Mouse (Mus musculus): ENCODE data around the gene Tldc2. TPM values are rescaled to one million over a fixed set of nuclear protein-coding genes. Genes with fewer than 3 reads are reported as not detected.

Gene Tldc2
- total RNA-seq, 4 experiments from 2014 or later: not detected

DNA sequence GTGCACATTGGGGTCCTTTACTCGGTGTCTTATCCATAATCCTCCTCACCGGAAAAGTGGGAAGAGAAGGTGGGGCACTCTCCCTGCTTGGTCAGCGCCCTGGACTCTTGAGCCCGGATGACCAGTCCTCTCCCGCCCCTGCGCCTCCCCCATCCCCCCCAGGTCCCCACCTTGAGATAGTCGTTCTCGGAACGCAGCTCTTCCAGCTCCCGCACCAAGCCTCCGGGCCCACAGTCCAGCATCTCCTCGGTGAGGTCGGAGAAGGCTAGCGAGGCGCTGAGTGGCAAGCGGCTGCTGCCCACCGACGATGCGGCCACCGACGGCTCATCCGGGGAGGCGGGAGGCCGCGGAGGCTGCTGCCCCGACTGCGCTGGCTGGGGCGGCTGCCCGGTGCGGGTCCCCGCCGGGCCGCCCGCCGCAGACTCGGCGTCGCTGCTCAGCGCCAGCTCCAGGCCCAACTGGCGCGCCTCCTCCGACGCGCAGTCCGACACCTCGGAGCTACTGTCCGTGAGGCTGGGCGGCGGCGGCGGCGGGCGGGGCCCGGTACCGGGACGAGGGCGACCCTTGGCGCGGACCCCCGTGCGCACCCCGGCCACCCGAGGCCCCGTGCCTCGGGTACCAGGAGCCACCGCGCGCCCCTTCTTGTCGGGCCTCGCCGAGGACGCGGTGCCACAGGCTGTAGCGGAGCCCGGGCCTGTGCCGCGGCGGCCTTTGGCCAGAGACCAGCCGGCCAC is 8.6 kb upstream of the Tldc2 start:
- no peak for DNase-seq (ENCODE audit: low spot score)

DNA sequence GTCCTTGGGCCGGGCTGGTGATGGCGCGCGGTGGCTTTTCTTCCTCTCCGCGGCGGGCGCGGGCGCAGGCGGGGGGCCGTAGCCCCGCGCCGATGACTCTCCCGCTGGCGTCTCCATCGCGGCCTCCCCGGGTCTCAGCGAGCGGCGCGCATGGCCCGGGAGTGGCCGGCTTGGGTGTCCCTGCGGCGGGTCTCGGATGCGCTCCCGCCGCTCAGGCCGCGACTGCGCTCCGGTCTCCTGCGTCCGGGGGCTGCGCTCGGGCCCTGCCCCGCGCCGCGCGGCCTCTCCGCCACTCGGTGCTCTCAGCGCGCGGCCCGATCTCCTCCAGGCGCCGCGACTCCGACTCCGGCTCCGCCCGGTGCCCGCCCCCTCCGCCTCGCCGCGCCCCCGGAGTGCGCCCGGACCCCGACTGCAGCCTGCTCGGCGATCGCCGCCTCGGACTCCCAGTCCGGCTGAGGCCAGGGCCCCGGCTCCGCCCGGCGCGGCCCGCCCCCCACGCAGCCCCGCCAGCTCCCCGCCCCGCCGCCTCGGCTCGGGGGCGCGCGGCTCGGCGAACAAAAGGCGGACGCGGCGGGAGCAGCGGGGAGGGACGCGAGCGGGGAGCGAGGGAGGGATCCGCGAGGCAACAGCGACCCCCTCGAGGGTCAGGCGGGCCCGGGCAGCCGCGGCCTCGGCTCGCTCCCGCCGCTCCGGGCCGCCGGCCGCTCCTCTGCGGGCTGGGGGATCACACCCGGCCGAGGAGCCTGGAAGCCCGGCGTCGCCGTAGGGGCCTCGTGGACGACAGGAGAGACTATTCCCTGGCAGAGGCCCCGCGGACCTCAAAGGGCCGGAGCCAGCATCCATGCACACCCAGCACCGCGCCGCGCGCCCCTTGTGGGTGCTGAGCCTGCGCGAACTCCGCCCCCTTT is 7.8 kb upstream of the Tldc2 start, which contains the start of gene Soga1:
Gene Soga1, minus strand, starts transcription at position 462 of the 908 bp plus-strand sequence.
- DNase-seq (ENCODE audit: low spot score): peak; percentile 90

DNA sequence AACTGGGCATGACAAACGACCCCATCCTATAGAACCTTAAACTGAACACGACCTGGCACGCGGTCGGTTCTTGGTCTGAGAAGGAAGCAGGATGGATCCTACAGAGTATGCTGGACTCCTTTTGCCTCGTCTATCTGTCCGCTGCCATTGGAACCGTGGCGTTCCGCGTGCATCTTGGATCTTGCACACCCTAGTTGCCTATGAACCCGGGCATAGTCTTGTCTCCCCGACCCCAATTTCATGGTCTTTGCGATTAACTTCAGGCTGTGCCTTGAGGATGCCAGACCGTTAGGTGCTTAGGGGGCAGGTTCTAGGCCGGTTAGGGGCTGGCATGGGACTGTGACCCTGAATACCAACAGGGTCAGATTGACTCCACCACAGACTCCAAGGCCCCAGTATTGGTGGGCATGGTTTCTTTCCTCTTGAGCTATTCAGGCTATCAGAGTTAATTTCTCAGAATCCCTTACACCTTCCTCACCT is 7.1 kb upstream of the Tldc2 start:
- no peak for DNase-seq (ENCODE audit: low spot score)

DNA sequence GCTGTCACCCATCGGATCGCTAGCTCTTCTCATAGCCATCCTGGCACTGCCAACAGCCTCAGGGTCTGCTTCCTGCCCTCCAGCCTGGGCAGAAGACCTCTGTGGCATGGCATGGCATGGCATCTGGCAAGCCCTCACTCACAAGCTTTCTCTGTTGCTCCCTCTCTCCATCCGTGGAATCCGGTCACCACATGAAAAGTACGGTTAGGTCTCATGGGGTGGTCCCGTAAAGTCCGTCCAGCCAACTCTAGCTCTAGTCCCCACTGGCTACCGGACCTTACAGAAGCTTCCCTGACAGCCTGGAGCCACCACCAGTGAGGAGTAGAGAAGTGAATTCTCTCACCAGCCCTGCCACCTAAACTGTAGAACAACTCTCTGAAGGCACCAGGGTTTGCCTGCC is 5.5 kb upstream of the Tldc2 start:
- no peak for DNase-seq (ENCODE audit: low spot score)

DNA sequence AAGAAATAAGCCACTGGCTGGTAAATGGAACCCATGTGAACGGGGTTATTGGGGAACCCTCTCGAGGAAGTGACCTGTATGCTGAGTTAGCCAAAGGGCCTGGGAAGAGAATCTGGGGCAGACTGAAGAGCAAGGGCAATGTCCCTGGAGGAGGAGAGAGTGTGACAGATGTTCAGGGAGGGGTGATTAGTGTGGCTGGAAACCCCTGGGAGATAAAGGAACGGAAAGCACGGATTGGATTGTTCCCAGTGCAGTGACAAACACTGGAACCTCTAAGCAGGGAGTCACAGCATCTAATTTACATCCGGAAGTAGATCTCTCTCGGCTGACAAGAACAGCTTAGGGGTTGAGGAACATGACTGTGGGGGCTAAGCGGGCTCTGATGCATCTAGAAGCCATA is 4.9 kb upstream of the Tldc2 start:
- DNase-seq (ENCODE audit: low spot score): no peak

DNA sequence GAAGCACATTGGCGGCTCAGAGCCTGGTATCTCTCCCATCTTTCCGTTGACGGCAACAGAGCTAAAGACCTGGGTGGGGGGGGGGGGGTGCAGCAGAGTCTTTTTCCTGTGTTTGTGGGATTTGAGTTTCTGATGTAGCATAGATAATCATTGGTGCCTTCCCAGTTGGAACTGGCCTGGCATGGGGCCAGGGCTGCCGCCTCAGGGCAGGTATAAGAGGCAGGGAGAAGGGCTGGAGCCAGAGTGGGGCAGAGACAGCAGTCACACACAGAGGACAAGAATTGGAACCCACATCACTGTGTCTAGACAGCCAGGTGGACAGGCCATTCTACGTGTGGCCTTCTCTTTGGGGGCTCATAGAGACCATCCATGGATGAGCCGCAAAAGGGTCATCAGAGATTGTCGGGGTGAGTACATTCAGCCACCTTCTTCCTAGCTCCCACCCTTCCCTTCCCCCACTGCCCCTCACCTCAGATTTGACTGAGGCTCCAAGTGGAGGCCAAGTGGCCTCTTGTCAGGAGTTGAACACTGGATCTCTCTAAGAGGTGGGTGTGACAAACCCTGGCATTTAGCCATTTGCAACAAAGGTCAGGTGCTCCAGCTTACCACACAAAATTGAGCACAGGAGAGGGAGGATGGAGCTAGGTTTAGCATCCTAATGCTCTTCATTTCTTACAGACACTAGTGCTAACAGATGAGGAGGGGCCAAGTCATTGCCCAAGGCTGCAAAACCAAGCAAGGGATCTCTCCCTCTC is 1.8 kb upstream of the Tldc2 start:
- DNase-seq (ENCODE audit: low spot score): no peak

DNA sequence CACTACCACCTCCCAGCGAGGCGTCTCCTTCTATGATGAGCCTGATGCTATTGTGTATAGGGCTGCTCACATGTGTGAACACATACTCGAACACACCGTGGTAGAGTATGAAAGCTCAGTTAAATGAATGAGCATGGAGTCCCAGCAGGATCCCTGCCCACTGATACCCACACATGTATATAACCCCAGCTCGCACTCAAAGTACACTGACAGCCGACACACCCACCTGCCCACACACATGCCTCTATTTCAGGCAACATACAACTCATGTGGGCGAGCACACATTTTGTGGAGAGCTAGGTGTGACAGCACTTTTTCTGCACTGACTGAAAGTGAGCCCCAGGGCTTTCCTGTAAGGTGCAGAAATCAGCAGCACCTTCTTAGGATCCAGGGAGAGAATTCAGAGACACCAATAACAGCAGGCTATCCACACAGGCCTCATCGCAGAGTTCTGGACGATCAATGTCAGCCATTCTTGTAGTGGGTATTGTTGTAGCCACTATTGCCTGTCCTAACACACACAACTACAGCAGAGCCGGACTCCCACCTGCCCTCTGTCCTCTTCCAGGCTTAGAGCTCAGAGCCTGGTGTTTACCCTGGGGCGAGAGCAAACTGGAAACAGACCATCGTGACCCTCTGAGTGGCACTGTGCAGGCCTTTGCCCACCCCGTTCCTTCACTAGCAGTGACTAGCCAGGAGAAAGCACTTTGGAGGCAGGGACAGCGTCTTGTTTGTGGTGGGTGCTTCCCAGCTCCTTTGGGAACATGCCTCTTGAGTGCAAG is 872 bp downstream of the Tldc2 start:
- DNase-seq (ENCODE audit: low spot score): no peak

DNA sequence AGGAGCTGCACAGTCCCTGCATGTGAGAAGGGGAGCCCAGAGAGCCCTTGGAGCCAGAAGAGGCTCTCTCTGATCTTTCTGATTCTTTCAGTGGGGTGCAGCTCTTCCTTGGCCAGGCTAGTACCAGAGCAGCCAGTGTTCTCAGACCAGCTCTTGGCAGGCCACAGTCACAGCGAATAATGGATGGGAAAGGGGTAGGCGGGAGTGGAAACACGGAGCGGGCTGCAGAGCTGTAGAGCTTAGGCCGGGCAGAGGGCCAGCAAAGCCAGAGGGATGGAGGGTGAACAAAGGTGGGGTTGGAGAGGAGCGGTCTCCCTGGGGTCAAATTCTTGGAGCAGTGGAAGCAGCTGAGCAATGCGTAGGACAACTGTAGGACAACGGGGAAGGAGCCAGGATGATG is 5.2 kb downstream of the Tldc2 start:
- no peak for DNase-seq (ENCODE audit: low spot score)

DNA sequence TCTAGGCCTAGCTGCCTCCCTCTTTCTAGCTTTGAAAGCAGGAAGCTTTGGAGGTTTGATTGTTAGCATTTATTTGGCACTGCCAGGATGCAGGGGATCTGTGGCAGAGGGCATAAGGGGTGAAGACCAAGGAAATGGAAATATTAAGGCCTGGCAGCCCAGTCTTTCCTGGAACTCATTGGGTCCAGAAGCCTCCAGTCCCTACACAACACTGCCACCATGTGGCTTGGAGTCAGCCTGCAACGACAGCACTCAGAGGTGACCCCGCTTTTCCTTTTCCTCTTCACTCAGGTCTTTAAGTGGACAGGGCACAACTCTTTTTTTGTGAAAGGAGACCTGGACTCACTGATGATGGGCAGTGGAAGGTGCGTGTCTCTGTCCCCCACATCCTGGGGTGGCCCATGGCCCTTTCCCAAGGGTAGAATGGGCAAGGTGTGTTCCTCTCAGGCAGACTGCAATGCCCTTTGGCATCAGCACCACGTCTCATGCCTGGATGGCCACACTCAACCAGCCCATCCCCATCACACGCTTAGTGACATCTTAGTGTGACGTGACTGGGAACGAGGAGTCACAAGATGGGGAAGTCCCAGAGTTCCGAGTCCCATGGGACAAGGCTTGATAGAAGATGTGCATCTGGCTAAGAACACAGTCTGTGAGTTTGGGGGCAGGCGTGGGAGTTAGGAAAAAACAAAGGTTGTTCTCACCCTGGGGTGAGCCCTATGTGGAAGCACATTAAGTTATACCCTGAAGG is 8.3 kb downstream of the Tldc2 start:
- DNase-seq (ENCODE audit: low spot score): peak; percentile 71

DNA sequence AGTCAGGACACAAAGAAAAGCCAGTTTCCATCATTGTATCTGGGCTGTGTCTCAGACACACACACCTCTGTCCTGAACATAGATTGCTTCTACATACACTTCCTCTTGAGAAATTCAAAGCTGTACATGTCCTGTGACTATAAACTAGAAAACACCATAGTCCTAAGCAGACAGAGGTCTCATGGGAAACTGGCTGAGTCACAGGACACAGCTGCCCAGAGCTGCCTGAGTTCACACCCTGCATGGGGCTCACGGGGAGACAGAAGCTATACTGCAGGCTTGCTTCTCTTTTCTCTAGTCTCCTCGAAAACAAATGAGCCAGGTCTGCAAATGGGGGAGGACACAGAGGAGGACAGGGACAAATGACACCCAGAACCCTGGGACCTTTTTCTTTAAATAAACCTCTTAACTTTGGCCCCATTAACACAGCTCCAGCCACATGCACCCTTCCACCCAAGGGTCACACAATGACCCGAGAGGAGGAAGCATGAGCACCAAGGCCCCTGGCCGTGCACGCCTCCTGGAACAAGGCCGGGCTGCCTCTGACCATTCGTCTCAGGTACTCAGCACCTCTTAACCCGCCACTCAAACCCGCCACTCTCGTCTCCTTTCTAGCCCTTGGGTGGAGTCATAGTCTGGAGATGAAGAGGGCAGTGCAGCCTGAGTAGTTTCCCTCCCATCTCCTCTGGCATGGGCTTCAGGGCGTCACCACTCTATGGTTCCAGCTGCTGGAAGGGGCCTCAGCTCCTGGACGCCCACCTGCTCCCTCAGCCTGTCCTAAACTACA is 12.9 kb downstream of the Tldc2 start:
- DNase-seq (ENCODE audit: low spot score): no peak

DNA sequence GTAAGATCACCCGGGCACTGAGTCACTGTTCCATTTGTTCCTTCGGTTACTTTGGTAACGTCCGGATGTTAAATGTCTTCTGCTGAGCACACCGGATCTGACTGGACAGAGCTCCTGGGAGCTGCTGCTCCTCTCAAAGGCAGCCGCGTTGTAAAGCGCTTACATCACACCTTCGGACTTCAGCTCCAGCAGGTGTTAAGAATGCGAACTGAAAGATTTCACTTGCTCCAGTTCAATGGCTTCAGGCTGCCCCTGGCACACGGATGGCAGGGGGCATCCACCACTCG is 13.4 kb downstream of the Tldc2 start:
- no peak for DNase-seq (ENCODE audit: low spot score)

DNA sequence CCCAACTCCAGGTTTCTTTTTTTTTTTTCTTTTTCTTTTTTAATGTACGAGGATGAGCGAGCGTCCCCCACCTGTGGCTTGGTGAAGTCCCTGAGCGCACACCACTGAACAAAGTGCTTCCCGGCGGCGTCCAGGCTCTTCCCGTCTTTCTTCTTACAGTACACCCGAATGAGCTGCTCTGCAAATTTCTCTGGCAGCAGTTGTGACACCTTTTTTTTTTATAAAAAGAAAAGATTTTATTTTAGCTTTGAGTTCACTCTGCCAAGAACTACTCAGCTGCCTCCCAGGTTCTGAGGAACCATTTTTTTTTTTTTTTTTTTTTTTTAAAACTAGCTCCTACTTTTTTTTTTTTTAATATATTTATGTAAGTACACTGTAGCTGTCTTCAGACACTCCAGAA is 14.8 kb downstream of the Tldc2 start:
- no peak for DNase-seq (ENCODE audit: low spot score)

DNA sequence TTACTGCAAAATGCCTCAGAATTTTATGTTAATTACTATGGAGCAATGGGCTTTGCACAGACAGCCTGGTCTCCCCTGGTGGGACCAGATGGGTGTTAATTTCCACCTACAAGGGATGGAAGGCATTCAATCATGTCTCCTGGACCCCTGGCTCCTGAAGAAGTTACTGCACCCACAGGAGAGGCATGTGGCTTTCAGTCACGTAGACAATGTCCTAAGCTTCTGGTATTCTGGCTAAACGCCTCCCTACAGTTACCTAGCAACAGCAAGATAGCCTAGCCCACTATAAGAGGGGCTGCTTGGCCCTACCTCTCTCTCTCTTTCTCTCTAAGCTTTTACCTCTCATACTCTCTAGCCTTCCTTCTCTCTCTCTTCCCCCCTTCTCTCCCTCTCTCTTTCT is 15.4 kb downstream of the Tldc2 start:
- no peak for DNase-seq (ENCODE audit: low spot score)

DNA sequence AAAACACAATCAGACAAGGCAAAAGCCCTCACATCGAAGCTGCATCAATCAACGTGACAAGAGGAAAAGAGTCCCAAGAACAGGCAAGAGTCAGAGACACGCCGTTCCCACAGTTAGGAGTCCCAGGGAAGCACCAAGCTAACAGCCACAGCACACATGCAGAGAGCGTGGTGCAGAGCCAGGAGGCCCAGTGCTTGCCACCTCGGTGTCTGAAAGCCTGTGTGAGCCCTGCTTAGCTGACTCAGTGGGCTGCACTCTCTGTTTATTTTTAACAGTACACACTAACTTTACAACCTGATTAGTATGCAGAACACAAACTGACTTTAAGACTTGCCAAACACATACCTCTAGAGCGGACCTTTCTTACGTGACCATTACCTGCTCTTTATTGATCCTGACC is 17.6 kb downstream of the Tldc2 start:
- DNase-seq (ENCODE audit: low spot score): no peak

DNA sequence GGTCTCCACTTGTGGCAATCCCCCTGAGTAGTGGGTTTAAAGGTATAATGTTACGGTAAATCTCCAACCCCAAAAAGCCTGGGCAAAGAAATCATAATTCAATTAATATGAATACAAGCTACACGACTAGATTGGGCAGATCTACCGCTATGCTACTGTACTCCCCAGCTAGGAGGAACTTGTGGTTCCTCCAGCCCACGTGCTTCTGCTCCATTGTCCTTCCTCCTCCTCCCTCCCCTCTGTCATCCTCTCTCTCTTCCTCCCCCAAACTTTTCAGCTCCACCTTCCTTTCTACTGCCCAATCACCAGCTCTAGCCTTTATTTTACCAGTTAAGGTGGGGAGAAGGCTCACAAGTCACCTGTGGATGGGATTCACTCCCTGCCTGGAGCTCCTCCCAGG is 21.4 kb downstream of the Tldc2 start:
- no peak for DNase-seq (ENCODE audit: low spot score)

DNA sequence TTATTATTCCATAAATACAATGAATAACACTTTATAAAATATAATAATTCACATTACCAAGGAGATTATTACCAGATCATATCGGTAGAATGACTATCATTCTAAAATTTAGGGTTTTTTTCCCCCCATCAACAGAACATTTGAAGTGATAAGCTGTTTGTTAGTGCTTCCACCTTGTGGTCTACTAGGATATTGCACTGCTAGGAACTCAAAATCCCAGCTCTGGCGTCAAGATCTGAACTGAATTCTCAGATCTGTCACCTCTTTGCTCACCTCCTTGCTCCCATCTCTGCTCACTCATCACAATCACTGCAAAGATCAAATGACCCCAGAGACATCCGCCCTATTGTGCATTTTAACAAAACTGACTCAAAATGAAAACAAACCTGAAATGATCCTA is 30.1 kb downstream of the Tldc2 start:
- no peak for DNase-seq (ENCODE audit: low spot score)

DNA sequence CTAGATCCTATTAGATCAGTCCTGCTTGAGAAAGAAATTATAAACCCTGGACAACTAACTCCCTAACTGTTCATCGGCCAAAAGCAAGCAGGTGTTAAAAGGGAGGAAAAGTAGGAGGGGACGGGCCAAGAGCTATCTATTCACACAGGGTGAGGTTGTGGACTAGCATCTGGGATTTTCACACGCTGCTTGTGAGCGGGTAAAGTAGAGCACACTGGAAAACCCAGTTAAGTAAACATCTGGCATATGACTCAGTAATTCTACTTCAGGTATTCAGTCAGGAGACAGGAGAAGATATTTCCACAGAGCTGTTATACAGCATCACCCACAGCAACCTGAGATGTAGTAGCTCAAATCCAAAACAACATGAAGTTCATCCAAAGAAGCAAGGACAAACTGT is 31.7 kb downstream of the Tldc2 start:
- no peak for DNase-seq (ENCODE audit: low spot score)

DNA sequence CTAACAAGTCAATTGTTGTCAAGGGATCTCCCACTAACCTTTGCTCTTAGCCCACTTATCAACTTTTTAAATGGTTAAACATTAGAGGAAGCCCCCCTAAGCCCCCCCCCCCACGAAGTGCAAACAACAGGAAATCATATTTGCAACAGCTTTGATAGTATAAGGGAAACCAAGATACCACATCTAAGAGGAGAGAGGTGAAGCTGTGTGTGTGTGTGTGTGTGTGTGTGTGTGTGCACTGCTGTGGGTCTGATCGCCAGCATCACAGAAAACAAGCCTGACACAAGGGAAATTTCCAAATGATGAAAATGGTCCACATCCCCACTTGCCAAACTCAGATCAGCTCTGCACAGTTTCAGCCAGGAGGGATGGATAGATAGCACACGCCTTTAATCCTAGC is 32.2 kb downstream of the Tldc2 start:
- DNase-seq (ENCODE audit: low spot score): no peak

DNA sequence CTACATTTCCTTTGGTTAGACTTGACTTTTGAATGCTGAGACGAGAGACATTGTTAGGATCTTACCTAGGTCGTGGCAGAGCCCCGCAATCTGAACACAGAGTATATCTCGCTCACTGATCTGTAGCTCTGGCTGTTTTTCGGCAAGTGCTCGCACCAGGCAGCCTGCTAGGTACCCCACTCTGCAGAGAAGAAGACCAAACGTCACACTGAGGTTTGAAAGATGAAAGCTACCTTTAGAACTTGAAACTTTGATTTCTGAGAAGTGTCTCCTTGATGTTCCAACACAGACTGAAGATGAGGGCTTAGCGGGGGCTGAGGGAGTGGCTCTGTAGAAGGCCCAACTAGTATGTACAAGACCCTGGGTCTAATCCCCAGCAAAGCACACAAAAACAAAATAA is 34.9 kb downstream of the Tldc2 start:
- no peak for DNase-seq (ENCODE audit: low spot score)

DNA sequence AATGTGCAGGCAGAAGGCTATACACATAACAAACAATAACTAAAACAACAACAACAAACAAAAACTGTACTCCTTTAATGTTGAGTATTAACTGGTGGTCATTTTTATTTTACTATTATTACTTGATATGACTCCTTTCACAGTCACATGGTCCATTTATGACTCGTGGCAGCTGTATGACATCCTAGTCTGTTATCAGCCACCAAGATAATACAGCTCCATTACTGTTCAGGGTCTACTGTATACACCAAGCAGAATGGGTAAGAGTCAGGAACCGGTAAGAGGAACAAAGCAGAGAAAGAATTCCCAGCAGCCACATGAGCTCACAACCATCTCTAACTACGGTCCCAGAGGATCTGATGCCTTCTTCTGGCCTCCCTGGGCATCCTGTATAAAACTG is 38.4 kb downstream of the Tldc2 start:
- DNase-seq (ENCODE audit: low spot score): no peak
